Mouse (Mus musculus) adrenal gland, postnatal 25 days (tissue): Measurements from ENCODE around the gene Fli1. TPM values are rescaled to one million over a fixed set of nuclear protein-coding genes. Genes with fewer than 3 reads are reported as not detected.

ENCODE experiments used
- DNase-seq: peaks from one replicate; pipeline ENCODE4 v3.0.0; 2021; ENCODE audit warnings: mixed read lengths
- long read RNA-seq: library from polyadenylated mRNA; stranded (forward); transcript quantifications from one replicate; pipeline ENCODE4 v2.0.0, GENCODE M21; 2021
- total RNA-seq: library from RNA; stranded (reverse); gene quantifications from 2 replicates; pipeline ENCODE4 v1.2.3, GENCODE M21; 2021

Fli1 gene
- 11.6 and 15.8 TPM in 2 replicates for total RNA-seq
- long read RNA-seq, partial matches to known transcripts = 2 of 7 reads
- long read RNA-seq, other reads (novel, unspliced or antisense) = 1 of 7 reads

DNA sequence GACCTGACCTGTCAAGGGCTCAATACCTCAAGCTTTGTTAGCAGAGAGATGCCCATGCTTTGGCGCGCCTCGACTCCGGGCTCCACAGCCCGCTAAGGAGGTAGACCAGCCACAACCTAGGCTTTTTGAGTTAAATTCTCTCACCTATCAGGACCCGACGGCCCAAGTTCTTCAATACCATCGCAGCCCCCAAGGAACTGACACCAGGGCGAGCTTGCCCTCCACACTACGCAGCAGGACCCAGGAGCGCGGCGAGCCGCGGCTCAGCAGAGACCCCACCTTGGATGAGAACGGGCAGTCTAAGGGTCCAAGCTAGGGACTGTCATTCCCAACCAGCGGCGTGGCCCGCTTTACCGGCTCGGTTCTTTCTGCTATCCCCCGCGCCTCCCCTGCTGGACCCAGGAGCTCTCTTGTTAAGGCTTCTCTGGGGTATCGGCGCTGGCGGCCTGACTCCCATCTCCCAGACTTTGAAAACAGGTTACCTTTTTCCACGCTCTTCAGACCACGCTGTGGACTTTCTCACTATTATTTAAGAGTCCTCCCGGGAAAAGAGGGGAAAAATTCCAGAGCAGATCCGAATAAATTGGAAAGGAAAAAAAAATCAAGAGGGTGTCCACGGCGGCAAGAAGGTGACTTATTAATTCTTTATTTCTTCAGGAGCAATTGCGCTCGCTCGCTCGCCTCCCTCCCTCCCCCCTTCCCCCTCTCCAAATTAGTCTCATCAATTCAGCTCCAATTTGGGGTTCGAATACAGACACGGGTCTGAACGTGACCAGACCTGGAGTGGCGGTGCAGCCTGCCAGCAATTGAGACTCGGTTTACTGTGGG is at the start of gene Fli1:
Gene Fli1 (minus strand): TSS at position 650 of the 828 bp plus-strand sequence.
- DNase-seq = no peak

DNA sequence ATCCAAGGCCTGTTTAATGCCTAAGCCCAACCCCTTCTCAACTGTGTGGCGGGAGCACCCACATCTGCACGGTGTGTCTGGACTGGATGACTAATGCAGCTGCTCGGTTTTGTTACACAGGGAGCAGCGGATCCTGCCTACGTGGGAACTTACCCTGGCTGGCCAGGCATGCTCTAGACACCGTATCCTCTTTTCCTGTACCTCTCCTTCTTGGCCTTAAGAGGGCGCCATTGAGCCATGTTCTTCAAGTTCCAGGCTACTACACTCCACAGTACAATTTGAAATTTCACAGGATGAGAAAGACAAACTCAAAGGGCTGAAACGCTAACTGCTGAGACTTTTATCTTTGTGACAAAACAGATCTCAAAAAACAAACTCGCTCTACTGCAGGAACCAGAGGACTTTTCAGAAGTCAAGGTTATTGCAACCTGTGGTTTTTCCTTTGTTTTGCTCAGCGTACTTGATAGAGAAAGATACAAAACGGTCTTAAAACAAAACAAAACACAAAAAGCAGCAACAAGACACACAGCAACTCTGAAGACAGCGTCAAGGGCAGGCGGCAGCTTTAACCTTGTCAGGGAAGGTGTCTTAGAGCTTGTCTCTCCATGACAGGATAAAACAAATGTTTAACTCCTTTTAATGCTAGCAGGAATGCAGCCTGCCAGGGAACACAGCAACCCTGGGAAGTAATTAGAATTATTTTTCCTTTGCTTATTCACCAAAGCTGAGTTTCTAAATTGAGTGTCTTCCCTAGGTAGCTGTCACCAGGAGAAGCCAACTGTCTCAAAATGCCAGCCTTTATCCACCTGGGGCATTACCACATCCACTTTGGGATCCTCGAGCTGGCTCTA is 49.3 kb upstream of the Fli1 start:
- peak; percentile 59 for DNase-seq

DNA sequence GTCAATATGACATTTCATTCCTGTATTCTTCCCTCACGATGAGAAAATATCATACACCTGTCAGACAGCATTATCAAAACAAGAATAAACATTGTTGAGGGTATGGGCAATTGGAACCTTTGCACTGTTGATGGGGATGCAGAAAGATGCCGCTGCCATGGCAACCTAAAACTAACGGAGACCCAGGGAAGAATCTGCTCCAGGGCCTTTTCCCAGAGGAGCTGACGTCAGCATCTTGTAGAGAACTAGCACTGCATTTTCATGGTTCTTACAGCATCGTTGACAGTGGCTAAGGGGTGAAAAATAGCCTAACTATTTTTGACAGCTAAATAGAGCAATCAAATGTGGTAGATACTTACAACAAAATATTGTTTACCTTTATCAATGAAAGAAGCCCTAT is 47.9 kb upstream of the Fli1 start:
- no peak for DNase-seq

DNA sequence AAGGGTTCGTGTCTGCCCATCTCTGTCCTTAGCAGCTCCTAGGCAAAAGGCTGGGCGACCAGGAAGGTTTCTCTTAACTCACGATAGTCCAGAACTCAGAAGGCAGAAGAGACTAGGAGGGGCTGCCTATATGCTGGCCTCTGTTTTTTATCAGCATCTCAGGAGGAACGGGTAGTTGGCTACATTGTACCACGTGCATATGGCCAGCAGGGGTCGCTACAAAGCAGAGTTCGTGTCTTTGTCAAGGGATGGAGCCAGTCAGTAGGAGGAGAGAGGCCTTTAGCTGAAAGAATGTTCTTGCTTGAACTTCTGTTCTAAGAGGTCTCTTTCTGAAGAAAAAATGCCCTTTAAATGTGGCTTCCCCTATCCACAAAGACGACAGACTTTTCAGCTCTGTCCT is 47.2 kb upstream of the Fli1 start:
- DNase-seq = peak; percentile 84

DNA sequence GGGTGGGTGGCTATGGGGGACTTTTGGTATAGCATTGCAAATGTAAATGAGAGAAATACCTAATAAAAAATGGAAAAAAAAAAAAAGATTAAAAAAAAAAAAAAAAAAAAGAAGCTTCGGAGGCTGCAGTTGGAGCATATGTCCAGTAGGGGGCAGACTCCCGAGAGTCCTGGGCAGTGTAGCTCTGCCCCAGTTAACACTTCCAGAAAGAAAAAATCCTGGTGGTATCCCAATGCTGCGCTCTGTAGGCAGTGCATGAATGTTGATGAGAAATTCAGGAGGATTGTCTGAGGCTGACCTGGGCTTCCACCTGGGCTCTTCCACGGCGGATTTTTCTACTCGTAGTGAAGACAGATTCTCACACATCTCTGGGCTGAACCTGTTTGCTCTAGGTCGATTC is 42.7 kb upstream of the Fli1 start:
- DNase-seq = peak; percentile 31

DNA sequence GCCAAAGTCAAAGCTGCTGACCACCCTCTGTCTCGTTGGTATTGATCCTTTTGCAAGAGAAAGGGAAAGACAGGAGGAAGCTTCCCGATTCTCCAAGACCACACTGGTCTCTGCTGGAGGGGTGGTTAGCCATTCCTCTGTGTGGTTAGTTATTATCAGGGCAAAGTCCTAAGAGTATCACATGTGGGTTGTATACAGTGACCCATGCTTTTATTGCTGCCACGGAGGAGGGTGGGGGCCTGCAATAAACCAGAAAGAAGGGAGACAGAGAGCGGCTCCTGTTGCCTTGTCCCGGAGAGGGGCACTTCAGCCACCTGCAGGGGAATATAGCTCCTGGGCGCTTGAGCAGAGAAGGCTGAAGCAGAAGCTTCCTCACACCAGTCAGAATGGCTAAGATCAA is 41.2 kb upstream of the Fli1 start:
- no peak for DNase-seq

DNA sequence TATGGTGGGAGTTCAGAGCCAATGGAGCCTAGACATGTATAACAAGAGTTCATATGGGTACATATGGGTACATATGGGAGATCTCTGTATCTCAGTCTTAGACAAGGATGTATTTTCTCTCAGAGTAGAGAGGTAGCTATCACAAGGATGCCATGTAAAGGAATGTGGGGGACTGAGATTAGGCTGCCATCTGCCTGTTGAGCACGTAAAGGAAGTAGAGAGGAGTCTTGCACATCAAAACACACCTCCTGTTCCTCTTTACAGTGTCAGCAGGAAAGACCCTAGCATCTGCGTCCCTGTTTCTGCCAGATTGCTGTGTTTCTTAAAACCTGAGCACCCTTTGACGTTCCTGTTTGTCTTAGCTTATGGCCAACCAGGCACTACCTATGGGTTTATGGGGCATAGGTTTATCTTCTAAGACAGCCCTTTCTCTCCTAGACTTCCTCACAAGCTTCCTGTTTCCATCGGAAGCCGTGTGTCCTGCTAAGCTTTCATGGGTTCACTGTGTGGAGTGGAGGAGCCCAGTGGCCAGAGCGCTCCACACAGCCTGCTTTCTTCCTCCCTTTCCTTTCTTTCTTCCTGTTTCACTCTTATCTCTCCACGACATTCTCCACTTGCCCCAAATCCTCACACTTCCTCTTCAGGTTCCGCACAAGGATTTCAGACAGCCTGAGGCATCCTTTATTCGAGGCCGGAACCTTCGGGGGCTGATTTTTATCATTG is 39.4 kb upstream of the Fli1 start:
- no peak for DNase-seq

DNA sequence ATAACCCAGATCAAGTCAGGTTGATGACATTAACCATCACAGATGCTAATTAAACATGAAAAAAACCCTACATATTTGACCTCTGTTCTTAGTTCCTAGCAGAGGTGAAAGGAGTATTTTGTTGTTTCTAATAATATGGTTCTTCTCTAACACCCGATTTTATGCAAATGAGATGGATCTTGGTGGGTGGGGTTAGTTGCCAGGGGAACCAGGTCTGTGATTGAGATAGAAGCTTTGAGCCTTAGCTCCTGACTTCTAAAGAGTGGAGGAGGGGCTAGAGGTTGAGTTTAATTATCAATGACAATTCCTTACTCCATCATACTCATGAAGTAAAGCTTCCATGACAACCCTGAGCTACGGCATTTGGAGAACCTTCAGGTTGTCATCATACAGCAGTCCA is 35.8 kb upstream of the Fli1 start:
- no peak for DNase-seq

DNA sequence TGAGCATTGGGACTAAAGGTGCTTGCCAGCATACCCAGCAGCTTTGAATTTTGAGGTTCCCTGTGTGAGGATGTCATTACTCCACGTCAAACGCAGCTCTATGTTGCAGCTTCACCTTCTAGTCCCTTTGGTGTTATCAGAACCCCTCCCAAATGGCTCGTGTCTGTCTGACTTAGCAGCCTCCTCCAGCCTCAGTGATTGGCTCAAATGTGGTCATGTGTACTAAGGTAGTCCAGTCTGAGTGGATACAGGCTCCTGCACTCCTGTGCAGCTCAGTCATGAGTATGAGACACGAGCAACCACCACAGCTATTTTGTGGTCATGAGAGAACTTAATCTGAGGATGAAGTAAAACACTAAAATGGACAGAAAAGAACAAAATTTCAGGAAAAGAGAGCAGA is 31.0 kb upstream of the Fli1 start:
- no peak for DNase-seq

DNA sequence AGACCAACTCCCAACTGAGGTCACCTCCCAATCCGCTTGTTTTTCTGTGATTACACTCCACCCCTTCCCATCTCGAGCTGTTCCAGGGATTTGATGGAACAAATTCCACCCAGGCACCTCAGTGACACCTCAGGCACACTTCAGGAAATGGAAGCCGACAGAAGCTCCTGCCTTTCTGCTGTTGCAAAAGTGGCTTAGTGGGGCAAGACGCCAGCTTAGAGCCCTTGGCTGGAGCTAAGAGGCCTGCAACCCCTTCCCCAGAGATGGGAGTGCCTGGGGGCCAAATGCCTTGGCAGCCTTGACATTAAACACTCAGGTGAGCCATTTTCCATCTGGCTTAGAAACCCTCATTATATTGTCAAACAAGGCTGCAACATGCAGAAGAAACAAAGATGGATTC is 29.0 kb upstream of the Fli1 start:
- no peak for DNase-seq

DNA sequence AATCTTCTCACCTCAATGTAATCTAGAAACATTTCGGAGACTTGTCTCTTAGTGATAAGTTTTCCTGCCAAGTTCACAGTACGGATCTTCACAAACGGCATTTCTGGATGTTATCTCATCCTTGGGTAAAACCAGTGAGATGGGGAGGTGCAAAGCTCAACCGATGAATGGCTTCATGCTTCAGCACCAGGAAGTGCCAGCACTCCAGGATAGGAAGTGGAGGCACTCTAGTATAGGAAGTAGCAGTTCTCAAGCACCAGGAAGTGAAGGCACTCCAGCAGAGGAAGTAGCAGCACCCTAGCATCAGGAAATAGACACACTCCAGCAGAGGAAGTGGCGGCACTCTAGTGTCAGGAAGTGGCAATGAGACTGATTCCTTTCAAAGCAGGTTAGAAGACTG is 27.9 kb upstream of the Fli1 start:
- DNase-seq = no peak

DNA sequence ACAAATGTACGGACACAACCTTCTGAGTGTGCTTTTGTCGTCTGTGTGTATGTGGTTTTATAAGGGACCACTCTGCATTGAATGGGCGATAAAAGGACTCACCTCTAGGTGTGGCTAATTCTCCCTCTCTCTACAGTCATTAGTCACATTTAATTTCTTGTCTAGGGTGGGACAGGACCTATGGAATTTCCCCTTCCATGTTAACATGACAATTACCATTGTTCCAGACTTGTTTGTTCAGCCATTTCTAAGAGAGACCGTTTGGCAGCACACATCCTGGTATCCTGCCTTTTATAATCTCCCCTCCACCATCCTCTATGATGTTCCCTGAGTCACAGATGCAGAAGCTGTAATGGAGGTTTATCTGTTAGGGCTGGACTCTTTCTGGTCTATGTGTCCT is 26.6 kb upstream of the Fli1 start:
- DNase-seq = no peak

DNA sequence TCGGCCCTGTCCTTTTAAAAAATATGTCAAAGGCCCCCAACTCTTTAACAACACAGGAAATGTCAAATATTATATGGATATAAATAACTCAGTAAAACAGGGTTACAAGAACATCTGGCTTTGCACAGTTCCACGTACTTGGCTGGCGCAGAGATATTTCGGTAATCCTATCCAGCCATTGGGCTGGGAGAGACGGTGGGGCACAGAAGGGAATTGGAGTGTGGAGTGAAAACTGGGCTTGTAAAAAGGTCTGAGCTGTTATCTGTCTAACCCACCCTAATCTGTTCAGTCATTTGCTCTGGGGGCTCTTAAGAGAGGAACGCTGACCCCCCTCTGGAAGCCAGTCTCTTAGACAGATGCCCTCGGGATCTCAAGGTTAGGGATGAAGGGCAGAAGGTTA is 24.9 kb upstream of the Fli1 start:
- DNase-seq = no peak

DNA sequence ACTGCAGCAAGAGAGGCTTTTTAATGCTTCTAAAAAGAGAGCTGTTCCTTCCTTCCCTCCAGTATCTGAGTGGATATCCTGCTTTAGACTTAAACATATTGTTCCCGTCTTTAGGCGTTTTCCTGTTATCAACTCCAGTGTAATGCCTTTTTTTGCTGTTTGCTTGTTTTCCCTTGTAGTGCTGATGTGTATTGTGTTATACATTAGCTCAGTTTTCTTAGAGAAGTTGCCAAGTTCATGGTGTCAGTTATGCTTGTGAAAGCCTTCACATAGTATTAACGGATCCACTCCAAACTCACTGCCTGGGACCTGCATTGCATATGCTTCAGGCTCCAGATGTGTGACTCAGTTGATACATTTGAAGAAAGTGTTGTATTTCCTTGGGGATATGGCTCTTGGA is 22.6 kb upstream of the Fli1 start:
- no peak for DNase-seq

DNA sequence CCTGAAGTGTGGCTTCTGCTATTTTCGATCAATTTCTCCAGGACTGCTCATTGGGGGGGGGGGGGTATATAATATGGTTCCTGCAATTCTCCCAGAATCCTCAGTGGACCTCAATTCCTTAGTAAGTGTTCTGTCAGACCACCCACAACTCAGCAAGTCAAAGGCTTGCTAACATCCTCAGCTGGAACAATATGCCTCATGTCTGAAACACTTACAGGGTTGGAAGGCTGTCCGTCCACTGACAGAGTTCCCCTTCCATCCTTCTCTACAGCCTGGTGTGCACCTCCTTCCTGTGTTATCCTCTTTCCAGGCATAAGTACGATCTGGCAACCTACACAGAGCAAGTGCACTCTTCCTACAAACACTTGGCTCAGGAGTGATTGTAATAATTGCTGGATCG is 20.2 kb upstream of the Fli1 start:
- no peak for DNase-seq

DNA sequence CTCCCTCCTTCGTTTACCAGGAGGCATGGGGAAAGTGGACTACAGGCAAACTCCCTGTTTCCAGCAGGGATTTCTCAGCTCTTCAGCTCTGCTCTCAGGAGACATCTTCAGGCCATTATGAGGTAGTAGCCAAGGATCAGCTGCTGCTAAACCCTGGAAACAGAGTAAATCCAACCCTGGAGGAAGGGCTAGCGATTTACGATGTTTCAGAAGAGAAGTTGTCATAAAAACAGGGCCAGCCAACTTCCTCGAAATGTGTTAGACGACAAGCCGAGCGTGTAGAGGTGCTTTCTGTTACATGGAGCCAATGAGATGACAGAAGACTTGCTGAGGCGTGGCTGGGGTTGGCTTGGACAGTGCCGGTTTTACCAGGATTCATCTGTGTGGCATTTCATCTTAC is 19.7 kb upstream of the Fli1 start:
- DNase-seq = no peak

DNA sequence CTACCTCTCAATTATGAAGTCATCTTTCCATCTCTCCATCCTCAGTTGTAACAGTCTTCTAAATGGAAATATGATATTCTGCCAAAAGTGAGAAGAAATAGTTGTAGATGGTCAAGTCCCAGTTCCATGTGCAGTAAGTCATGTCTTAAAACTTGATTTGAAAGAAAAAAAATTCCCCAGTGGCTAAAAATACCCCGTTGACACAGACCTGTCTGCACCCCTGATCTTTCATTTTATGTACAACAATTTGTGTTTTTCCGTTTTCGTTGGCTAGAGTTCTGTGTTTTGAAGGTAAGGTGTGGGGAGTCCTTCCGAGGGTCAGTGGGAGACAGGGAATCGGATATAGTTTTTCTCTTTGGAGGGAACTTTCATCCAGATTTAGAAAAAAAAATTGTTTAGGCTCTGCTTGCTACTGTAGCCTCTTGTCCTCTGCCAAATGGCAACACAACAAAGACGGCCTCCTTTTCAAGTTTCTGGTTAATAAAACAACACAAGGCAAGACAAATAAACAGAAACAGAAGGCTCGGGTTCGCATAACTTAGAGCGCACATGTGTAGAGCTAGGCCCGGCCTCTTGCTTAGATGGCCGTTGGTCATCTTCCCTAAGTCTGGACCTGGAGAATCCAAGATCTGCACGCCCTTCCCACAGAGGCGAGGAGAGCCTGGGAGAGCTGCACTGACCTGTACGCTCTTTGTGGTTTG is 18.7 kb upstream of the Fli1 start:
- DNase-seq = no peak

DNA sequence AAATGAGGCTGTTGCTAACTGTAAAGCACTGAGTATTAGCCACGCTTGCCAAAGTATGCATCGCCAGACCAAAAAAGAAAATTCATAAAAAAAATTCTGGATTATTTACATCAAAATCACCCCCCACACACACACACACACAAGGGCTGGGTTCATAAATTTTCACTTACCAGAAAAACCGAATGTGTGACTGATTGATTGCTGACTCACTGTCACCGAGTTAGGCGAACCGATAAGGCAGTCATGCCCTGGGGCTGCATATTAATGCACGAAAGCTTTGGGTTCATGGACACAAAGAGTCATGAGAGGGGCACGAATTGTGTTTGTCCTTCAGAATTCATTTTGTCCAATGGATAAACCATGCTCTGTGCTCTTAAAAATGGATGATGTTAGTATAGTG is 17.2 kb upstream of the Fli1 start:
- DNase-seq = no peak

DNA sequence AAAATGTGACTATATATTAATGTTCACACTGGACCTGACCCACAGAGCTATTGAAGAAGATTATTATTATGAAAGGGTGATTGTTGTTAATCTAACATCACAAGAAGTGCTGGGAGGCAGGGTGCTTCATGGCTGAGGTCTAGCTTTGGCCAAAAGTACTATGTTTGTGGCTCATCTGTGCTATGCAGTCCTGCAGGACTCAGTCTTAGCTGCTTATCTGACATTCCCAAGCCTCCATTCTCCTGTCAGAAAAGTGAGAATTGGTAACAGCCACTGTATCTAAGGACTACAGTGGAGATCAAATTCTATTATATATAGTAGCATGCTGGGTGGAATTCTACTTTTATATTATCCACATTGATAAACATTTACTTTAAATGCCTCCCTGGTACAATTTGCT is 16.8 kb upstream of the Fli1 start:
- DNase-seq = no peak

DNA sequence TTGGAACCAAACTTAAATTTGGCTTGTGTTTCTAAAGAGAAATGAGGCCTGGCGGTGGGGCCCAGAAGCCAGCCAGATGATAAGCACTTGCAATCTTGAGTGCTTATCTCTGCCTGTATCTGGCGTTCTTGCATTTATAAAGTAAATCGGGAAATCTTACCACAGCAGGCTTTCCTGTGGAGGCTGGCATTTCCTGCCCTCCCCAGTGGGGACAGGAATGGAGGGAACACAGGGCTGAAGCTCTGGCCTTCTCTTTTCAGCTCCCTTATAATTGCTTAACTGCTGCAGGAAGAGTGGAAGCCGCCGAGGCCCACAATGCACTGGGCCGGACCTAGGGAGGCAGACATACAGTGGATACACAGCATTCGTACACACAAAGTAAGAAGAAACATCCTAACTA is 13.7 kb upstream of the Fli1 start:
- no peak for DNase-seq

DNA sequence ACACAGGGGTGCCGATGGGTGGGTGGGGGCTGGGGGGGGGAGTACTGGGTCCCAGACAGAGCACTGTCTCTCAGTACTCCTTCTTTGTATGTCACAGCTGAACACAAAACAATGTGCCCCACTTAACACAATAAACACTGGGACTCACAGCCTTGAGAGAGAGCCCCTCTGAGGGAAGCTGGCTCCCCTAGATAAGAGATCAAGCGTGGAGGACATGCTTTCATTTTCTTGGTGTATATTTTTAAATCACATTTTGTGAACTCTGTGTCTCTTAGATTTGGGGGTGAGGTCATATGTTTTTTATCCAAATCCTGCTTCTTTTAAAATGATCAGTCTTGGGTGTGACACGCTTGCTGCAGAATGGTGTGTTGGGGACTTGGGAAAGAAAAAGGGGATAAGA is 12.6 kb upstream of the Fli1 start:
- DNase-seq = no peak

DNA sequence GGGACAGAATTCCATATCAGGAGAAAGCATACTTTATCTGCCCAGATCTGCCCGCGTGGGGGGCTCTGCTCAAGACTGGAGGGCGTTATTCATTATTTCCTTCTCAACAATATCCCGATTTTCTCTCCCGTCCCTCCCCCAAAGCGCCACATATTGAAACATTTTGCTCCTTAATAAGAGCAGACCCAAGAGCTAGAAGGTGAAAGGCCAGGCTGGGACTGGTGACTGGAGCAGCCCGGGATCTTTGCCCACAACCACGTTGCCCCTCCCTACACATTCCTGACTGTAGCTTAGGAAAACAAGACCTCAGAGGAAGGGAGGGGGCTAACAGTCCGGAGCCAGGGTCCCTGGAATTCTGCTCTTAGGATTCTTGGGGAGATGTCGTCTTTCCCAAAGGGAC is 7.9 kb upstream of the Fli1 start:
- DNase-seq = no peak
